Mouse (Mus musculus): ENCODE measurements around the gene Babam2. TPM values are rescaled to one million over a fixed set of nuclear protein-coding genes. Genes with fewer than 3 reads are reported as not detected.

Gene Babam2
- total RNA-seq, 1 experiment, result 33.9 TPM

DNA sequence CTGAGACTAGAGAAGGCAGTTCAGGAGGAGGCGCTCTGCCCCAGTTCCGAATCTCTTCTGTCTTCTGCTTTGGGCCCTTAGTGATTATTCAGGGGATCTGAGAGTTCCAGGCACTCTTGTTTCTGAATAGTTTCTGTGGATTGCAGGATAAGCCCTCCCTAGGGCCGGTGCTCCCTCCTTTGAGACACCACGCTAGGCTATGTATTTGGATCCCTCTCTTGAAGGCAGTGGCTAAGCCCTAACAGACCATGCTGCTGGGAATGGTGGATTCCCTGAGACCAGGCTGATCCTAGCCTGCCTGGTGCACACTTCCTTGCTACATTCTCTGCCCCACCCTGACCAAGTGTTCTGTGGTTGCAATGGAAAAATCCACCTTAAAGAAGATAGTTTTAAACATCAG, 371.6 kb downstream of the Babam2 start:
- TF ChIP-seq ZC3H11A (IDR thresholded peaks at IDR 0.05; ENCODE audit: borderline replicate concordance, low read depth, low read length) (no peak), CHD2 (IDR thresholded peaks at IDR 0.05; ENCODE audit: low read depth, low read length) (no peak), MAFK (IDR thresholded peaks at IDR 0.05; ENCODE audit: insufficient read depth, low read depth, low read length) (no peak), ZNF384 (IDR thresholded peaks at IDR 0.05; ENCODE audit: low read depth, low read length) (no peak), HCFC1 (IDR thresholded peaks at IDR 0.05; ENCODE audit: borderline replicate concordance, insufficient read depth, low read length) (no peak)
- no peak overlapping the region for H3K9ac ChIP-seq (ENCODE audit: insufficient read depth, low read depth, low read length, poor library complexity, severe bottlenecking)
- H3K36me3 ChIP-seq (ENCODE audit: control insufficient read depth, insufficient read depth, low read length, poor library complexity, severe bottlenecking), result peaks cover 1% of the 10 kb centered on the region; the same call in 1 of the 2 replicates
- H3K9me3 ChIP-seq (ENCODE audit: control insufficient read depth, insufficient read depth, low read depth, low read length), result no peaks in the 10 kb centered on the region
- no peak overlapping the region for H3K4me3 ChIP-seq (ENCODE audit: insufficient read depth in 1 of 2, low read depth in 1 of 2, low read length in 2 of 2, poor library complexity in 1 of 2, severe bottlenecking in 1 of 2)
- in situ Hi-C loops (cut with MboI; ENCODE audit: low sequenced_read_pairs in 2 of 2, unreplicated experiment in 2 of 2), result no loop called here
- DNase-seq (ENCODE audit: low read depth, low spot score), result no peak
- no peaks in the 10 kb centered on the region for H3K4me1 ChIP-seq (ENCODE audit: control insufficient read depth in 2 of 2, insufficient read depth in 2 of 2, low read length in 2 of 2, poor library complexity in 1 of 2)
- H3K27ac ChIP-seq (ENCODE audit: insufficient read depth, low read depth, low read length, poor library complexity, severe bottlenecking), result no peak overlapping the region

DNA sequence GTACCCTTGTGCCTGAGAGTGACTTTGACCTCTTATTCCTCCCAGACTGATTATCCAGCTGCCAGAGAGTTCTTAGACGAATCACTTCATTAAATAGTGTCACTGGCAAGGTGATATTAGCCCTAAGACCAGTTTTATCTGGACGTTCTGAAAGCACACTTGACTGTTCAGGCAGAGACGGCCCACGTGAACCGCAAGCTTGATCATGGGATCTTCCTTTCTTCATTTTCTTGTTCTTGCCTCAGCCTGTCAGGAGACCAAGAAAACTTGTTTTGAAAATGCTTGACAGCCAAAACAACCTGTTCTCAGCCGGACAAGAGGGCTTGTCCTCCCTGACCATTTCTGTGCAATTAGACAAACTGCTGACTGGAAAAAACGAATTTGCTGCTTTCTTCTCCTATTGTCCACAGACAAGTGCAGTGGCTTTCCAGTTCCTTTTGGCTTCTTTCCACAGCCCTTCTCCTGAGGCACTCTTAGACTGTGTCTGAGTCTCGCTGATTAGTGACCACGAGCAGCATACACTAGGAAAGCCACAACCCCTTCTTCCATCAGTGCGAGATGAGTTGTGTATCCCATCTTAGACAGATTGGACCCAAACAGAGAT, 372.2 kb downstream of the Babam2 start:
- Histone ChIP-seq H3K4me3 (ENCODE audit: insufficient read depth in 1 of 2, low read depth in 1 of 2, low read length in 2 of 2, poor library complexity in 1 of 2, severe bottlenecking in 1 of 2) (no peak overlapping the region), H3K9me3 (ENCODE audit: control insufficient read depth, insufficient read depth, low read depth, low read length) (no peaks in the 10 kb centered on the region), H3K36me3 (ENCODE audit: control insufficient read depth, insufficient read depth, low read length, poor library complexity, severe bottlenecking) (peaks cover 1% of the 10 kb centered on the region; the same call in 1 of the 2 replicates), H3K4me1 (ENCODE audit: control insufficient read depth in 2 of 2, insufficient read depth in 2 of 2, low read length in 2 of 2, poor library complexity in 1 of 2) (no peaks in the 10 kb centered on the region), H3K9ac (ENCODE audit: insufficient read depth, low read depth, low read length, poor library complexity, severe bottlenecking) (no peak overlapping the region), H3K27ac (ENCODE audit: insufficient read depth, low read depth, low read length, poor library complexity, severe bottlenecking) (no peak overlapping the region)
- DNase-seq (ENCODE audit: low read depth, low spot score), result no peak
- no peak for TF ChIP-seq ZNF384 (IDR thresholded peaks at IDR 0.05; ENCODE audit: low read depth, low read length)
- no peak for TF ChIP-seq CHD2 (IDR thresholded peaks at IDR 0.05; ENCODE audit: low read depth, low read length)
- no peak for TF ChIP-seq ZC3H11A (IDR thresholded peaks at IDR 0.05; ENCODE audit: borderline replicate concordance, low read depth, low read length)
- no peak for TF ChIP-seq MAFK (IDR thresholded peaks at IDR 0.05; ENCODE audit: insufficient read depth, low read depth, low read length)
- in situ Hi-C loops (cut with MboI; ENCODE audit: low sequenced_read_pairs in 2 of 2, unreplicated experiment in 2 of 2), result no loop called here

DNA sequence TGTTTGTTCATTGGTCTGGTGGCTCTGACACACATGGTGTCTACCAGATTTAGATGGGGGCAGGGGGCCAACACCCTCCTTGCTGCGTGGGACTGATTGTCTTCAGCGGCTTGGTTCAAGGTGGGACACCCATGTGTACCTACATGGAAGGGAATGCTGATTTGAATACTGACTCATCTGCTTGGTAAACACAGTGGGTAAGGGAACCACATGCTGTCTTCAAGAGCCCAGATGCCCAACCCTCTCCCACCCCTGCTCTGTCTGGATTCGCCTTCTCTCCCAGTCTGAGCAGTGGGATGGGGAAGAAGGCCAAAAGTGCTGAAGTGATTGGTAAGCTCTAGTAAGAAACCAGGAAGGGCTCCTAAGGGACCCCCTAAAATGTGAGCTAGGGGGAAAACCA, 373.3 kb downstream of the Babam2 start:
- TF ChIP-seq ZC3H11A (IDR thresholded peaks at IDR 0.05; ENCODE audit: borderline replicate concordance, low read depth, low read length) (no peak), MAFK (IDR thresholded peaks at IDR 0.05; ENCODE audit: insufficient read depth, low read depth, low read length) (no peak), ZNF384 (IDR thresholded peaks at IDR 0.05; ENCODE audit: low read depth, low read length) (no peak), HCFC1 (IDR thresholded peaks at IDR 0.05; ENCODE audit: borderline replicate concordance, insufficient read depth, low read length) (no peak), CHD2 (IDR thresholded peaks at IDR 0.05; ENCODE audit: low read depth, low read length) (no peak)
- no peaks in the 10 kb centered on the region for H3K4me1 ChIP-seq (ENCODE audit: control insufficient read depth in 2 of 2, insufficient read depth in 2 of 2, low read length in 2 of 2, poor library complexity in 1 of 2)
- DNase-seq (ENCODE audit: low read depth, low spot score), result no peak
- no peaks in the 10 kb centered on the region for H3K9me3 ChIP-seq (ENCODE audit: control insufficient read depth, insufficient read depth, low read depth, low read length)
- H3K9ac ChIP-seq (ENCODE audit: insufficient read depth, low read depth, low read length, poor library complexity, severe bottlenecking), result no peak overlapping the region
- in situ Hi-C loops (cut with MboI; ENCODE audit: low sequenced_read_pairs in 2 of 2, unreplicated experiment in 2 of 2), result no loop called here
- peaks cover 1% of the 10 kb centered on the region; the same call in 1 of the 2 replicates for H3K36me3 ChIP-seq (ENCODE audit: control insufficient read depth, insufficient read depth, low read length, poor library complexity, severe bottlenecking)
- H3K4me3 ChIP-seq (ENCODE audit: insufficient read depth in 1 of 2, low read depth in 1 of 2, low read length in 2 of 2, poor library complexity in 1 of 2, severe bottlenecking in 1 of 2), result no peak overlapping the region
- H3K27ac ChIP-seq (ENCODE audit: insufficient read depth, low read depth, low read length, poor library complexity, severe bottlenecking), result no peak overlapping the region

GRCm38 (mm10) chr5:32071314-32071713, 373.8 kb downstream of the Babam2 start:
- no peak for DNase-seq (ENCODE audit: low read depth, low spot score)
- Histone ChIP-seq H3K9me3 (ENCODE audit: control insufficient read depth, insufficient read depth, low read depth, low read length) (no peaks in the 10 kb centered on the region), H3K4me1 (ENCODE audit: control insufficient read depth in 2 of 2, insufficient read depth in 2 of 2, low read length in 2 of 2, poor library complexity in 1 of 2) (no peaks in the 10 kb centered on the region), H3K9ac (ENCODE audit: insufficient read depth, low read depth, low read length, poor library complexity, severe bottlenecking) (no peak overlapping the region), H3K27ac (ENCODE audit: insufficient read depth, low read depth, low read length, poor library complexity, severe bottlenecking) (no peak overlapping the region), H3K36me3 (ENCODE audit: control insufficient read depth, insufficient read depth, low read length, poor library complexity, severe bottlenecking) (peaks cover 1% of the 10 kb centered on the region; the same call in 1 of the 2 replicates), H3K4me3 (ENCODE audit: insufficient read depth in 1 of 2, low read depth in 1 of 2, low read length in 2 of 2, poor library complexity in 1 of 2, severe bottlenecking in 1 of 2) (no peak overlapping the region)
- in situ Hi-C loops (cut with MboI; ENCODE audit: low sequenced_read_pairs in 2 of 2, unreplicated experiment in 2 of 2), result no loop called here
- TF ChIP-seq ZNF384 (IDR thresholded peaks at IDR 0.05; ENCODE audit: low read depth, low read length), result no peak
- TF ChIP-seq HCFC1 (IDR thresholded peaks at IDR 0.05; ENCODE audit: borderline replicate concordance, insufficient read depth, low read length), result no peak
- TF ChIP-seq ZC3H11A (IDR thresholded peaks at IDR 0.05; ENCODE audit: borderline replicate concordance, low read depth, low read length), result no peak
- no peak for TF ChIP-seq CHD2 (IDR thresholded peaks at IDR 0.05; ENCODE audit: low read depth, low read length)
- TF ChIP-seq MAFK (IDR thresholded peaks at IDR 0.05; ENCODE audit: insufficient read depth, low read depth, low read length), result no peak

Data from ES-E14 (cell line).